13 mouse cellular contexts compared by ENCODE assay signal in the genomic region with DNA sequence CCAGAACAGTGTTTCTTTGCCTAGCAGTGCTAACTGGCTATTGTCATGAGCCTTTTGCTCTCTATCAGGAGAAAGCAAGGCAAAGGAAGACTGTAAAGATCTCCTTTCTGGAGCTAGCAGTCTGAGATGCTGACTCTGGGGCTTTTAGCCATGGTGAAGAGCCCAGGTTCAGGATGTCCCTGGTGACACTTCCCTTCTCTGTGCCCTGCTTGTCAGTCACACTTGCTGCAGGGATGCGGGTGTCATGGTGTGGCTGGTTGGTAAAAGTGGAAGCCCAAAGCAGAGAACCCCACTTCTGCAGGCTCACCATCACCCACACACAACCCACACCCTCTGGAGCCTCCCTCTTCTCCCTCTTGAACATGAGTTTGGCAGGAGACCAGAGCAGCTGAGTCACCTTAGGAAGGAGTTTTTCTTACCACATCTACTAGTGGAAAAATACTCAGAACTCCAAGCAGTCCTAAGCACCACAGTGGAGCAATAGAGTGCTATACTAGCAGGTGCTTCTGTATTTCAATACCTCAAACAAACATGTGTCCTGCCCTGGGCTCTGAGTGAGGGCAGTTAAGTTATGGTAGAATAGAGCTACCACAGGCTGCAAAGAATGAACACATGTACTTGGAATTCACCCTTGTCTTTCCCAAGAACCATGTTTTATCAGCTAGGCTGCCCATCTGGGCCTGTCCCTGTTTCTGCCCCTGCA.
DNase-seq lines count a peak whose midpoint lies in the region; ATAC-seq and TF ChIP-seq lines count a peak whose summit lies in the region.
"Had no signal": no experiment of that assay in that cellular context is flagged by ENCODE, and none has a peak within 500 bp of the region (broad histone marks: within the 10 kb centered on the region; RNA-seq: fewer than 3 reads in every experiment).

No protein-coding gene starts in this region.

- H3K4me3 ChIP-seq in lung, adult 2 months (replicated peaks; ENCODE audit: extremely low read depth, low read depth, low read length): no peak overlapping the region
- H3K4me3 ChIP-seq in intestine, embryonic 15.5 days (replicated peaks): no peak overlapping the region
- no peak overlapping the region for H3K4me3 ChIP-seq in kidney, embryonic 14.5 days (ENCODE audit: low read length)
- H3K4me3 ChIP-seq: heart, embryonic 15.5 days; limb, embryonic 12.5 days; stomach, embryonic 15.5 days had no signal

- intact Hi-C loops in left cerebral cortex, postnatal 10 days (cut with DNase I): no loop called here

- no peak for TF ChIP-seq CTCF in lung, adult 2 months (IDR thresholded peaks at IDR 0.05; ENCODE audit: insufficient read depth, low read length)

- DNase-seq in lung, adult 18-20 months: peak; percentile 42 to 58
- no peak for DNase-seq in lung, adult 2 months
- DNase-seq in left cerebral cortex, postnatal 10 days (ENCODE audit: extremely low spot score in 1 of 2, low spot score in 2 of 2): peak; percentile 3 to 32
- peak; percentile 79 for DNase-seq in right cerebral cortex, postnatal 25 days
- no peak for DNase-seq in thymus, postnatal 4 days
- DNase-seq: cerebellum, adult 9-11 months had no signal

- H3K27me3 ChIP-seq in intestine, embryonic 15.5 days (replicated peaks): no peaks in the 10 kb centered on the region
- no peaks in the 10 kb centered on the region for H3K27me3 ChIP-seq in kidney, embryonic 14.5 days (ENCODE audit: control insufficient read depth, insufficient read depth, low read length)
- H3K27me3 ChIP-seq: heart, embryonic 15.5 days; limb, embryonic 12.5 days; stomach, embryonic 15.5 days had no signal

- H3K4me1 ChIP-seq in lung, adult 2 months (ENCODE audit: control insufficient read depth, insufficient read depth, low read length): no peaks in the 10 kb centered on the region
- H3K4me1 ChIP-seq in intestine, embryonic 15.5 days (replicated peaks): no peaks in the 10 kb centered on the region
- no peaks in the 10 kb centered on the region for H3K4me1 ChIP-seq in kidney, embryonic 14.5 days (ENCODE audit: control insufficient read depth, insufficient read depth, low read length)
- H3K4me1 ChIP-seq: heart, embryonic 15.5 days; limb, embryonic 12.5 days; stomach, embryonic 15.5 days had no signal

- H3K36me3 ChIP-seq in intestine, embryonic 15.5 days: no peaks in the 10 kb centered on the region
- no peaks in the 10 kb centered on the region for H3K36me3 ChIP-seq in kidney, embryonic 14.5 days (ENCODE audit: control insufficient read depth, insufficient read depth, low read length)
- H3K36me3 ChIP-seq: heart, embryonic 15.5 days; limb, embryonic 12.5 days; stomach, embryonic 15.5 days had no signal

- H3K4me2 ChIP-seq in intestine, embryonic 15.5 days (replicated peaks): no peak overlapping the region
- no peak overlapping the region for H3K4me2 ChIP-seq in kidney, embryonic 14.5 days (replicated peaks; ENCODE audit: low read depth, low read length)
- H3K4me2 ChIP-seq: heart, embryonic 15.5 days; limb, embryonic 12.5 days; stomach, embryonic 15.5 days had no signal

- WGBS in lung, adult 2 months: 83% methylated on average over 1 of the region's 1 CpGs
- 89% methylated on average over 1 of the region's 1 CpGs for WGBS in intestine, embryonic 15.5 days
- 96% methylated on average over 1 of the region's 1 CpGs for WGBS in kidney, embryonic 14.5 days

- TF ChIP-seq POLR2A in lung, adult 2 months (IDR thresholded peaks at IDR 0.05; ENCODE audit: borderline replicate concordance, extremely low read depth, low read depth, low read length): no peak

- no peak overlapping the region for H3K27ac ChIP-seq in intestine, embryonic 15.5 days
- no peak overlapping the region for H3K27ac ChIP-seq in kidney, embryonic 14.5 days (ENCODE audit: low read depth, low read length)
- H3K27ac ChIP-seq: heart, embryonic 15.5 days; limb, embryonic 12.5 days; stomach, embryonic 15.5 days had no signal

- peak; percentile 95 for ATAC-seq in frontal cortex, adult (ENCODE audit: low TSS enrichment)
- no peak for ATAC-seq in intestine, embryonic 15.5 days
- ATAC-seq in kidney, embryonic 14.5 days (ENCODE audit: low FRiP score, low TSS enrichment): no peak
- ATAC-seq: inflammation-experienced regulatory T-cells, adult 6 months had no signal

- no peak overlapping the region for H3K9ac ChIP-seq in intestine, embryonic 15.5 days
- H3K9ac ChIP-seq in kidney, embryonic 14.5 days (ENCODE audit: low read depth, low read length): no peak overlapping the region
- H3K9ac ChIP-seq: heart, embryonic 15.5 days; limb, embryonic 12.5 days; stomach, embryonic 15.5 days had no signal

- H3K9me3 ChIP-seq in intestine, embryonic 15.5 days: no peaks in the 10 kb centered on the region
- H3K9me3 ChIP-seq in kidney, embryonic 14.5 days (ENCODE audit: control insufficient read depth, low read length): no peaks in the 10 kb centered on the region
- H3K9me3 ChIP-seq: heart, embryonic 15.5 days; limb, embryonic 12.5 days; stomach, embryonic 15.5 days had no signal

Comparison
In these comparisons a context has a peak if more than half of its experiments do, and no peak if none do; other contexts are left out.
1. DNase-seq: peak in lung, adult 18-20 months (2 of 2), left cerebral cortex, postnatal 10 days (2 of 2) and right cerebral cortex, postnatal 25 days (single experiment); none in lung, adult 2 months (single experiment) and thymus, postnatal 4 days (single experiment).